Mouse (Mus musculus): ENCODE results near the gene Chgb. TPM values are rescaled to one million over a fixed set of nuclear protein-coding genes. Genes with fewer than 3 reads are reported as not detected.

Chgb gene
- polyA plus RNA-seq, 1 experiment from 2014 or later: 0.11 TPM

Other genes with a start within 250 kb of the Chgb start
- gene Gpcpd1, start 193.5 kb upstream of the Chgb start, polyA plus RNA-seq (2016; fragmentation: Nextera tagmentation; extraction: Ambion mirVana): 41.6 and 42.3 TPM in 2 replicates
- 18.2 and 19.9 TPM in 2 replicates for gene Shld1, start 94.3 kb upstream of the Chgb start, polyA plus RNA-seq (2016; fragmentation: Nextera tagmentation; extraction: Ambion mirVana)
- 34.1 and 38.7 TPM in 2 replicates for gene Trmt6, start 34.8 kb downstream of the Chgb start, polyA plus RNA-seq (2016; fragmentation: Nextera tagmentation; extraction: Ambion mirVana)
- 22.1 and 23.3 TPM in 2 replicates for gene Mcm8, start 34.9 kb downstream of the Chgb start, polyA plus RNA-seq (2016; fragmentation: Nextera tagmentation; extraction: Ambion mirVana)
- 26.9 and 31.9 TPM in 2 replicates for gene Crls1, start 65.4 kb downstream of the Chgb start, polyA plus RNA-seq (2016; fragmentation: Nextera tagmentation; extraction: Ambion mirVana)
- gene Lrrn4, start 99.6 kb downstream of the Chgb start, polyA plus RNA-seq (2016; fragmentation: Nextera tagmentation; extraction: Ambion mirVana): 0.23 and 0.37 TPM in 2 replicates
- 12.5 and 18.6 TPM in 2 replicates for gene Fermt1, start 164.6 kb downstream of the Chgb start, polyA plus RNA-seq (2016; fragmentation: Nextera tagmentation; extraction: Ambion mirVana)

All from limb, embryonic 12.5 days (tissue).